Mouse (Mus musculus): ENCODE results near the gene Grik1.

- TF ChIP-seq POLR2A (IDR thresholded peaks at IDR 0.05; ENCODE audit: extremely low read depth, insufficient read depth, low read length) (no peak), CTCF (IDR thresholded peaks at IDR 0.05; ENCODE audit: extremely low read depth, insufficient read depth, low read length) (no peak)
Observed at GRCm38 (mm10) chr16:88142574-88142973, 147.5 kb downstream of the Grik1 start.

Measured in cortical plate, adult 2 months (tissue).